Mouse (Mus musculus) embryonic facial prominence, embryonic 14.5 days (tissue): Measurements from ENCODE around the gene Spop. TPM values are rescaled to one million over a fixed set of nuclear protein-coding genes. Genes with fewer than 3 reads are reported as not detected.

Source experiments
- ATAC-seq: fragments of 200-750 bp; cut with Nextera tagmentation; 2 replicates; pipeline ENCODE4 v1.8.0; 2017; ENCODE audit warnings: low read depth, moderate number of reproducible peaks, moderate TSS enrichment
- DNase-seq: peaks from one replicate; pipeline ENCODE4 v3.0.0-alpha.2; 2015; ENCODE audit warnings: low spot score
- H3K27ac ChIP-seq: fragments of 300-500 bp; sonication (generic); replicated peaks from 2 replicates; pipeline ENCODE4 v1.5.1; 2014; ENCODE audit warnings: low read depth, mild to moderate bottlenecking, low read length, moderate library complexity
- H3K27me3 ChIP-seq: fragments of 300-500 bp; sonication (generic); replicated peaks from 2 replicates; pipeline ENCODE4 v1.6.1; 2014; ENCODE audit warnings: low read length; ENCODE audit not compliant: control insufficient read depth, insufficient read depth
- H3K36me3 ChIP-seq: fragments of 300-500 bp; sonication (generic); 2 replicates; pipeline ENCODE4 v1.6.1; 2014; ENCODE audit warnings: low read length, mixed read lengths; ENCODE audit not compliant: control insufficient read depth, insufficient read depth
- H3K4me1 ChIP-seq: fragments of 300-500 bp; sonication (generic); 2 replicates; pipeline ENCODE4 v1.6.1; 2014; ENCODE audit warnings: antibody characterized with exemption, low read length; ENCODE audit not compliant: control insufficient read depth, insufficient read depth
- H3K4me2 ChIP-seq: fragments of 300-500 bp; sonication (generic); 2 replicates; pipeline ENCODE4 v1.6.1; 2014; ENCODE audit warnings: low read depth, mild to moderate bottlenecking, low read length, moderate library complexity, mixed read lengths
- H3K4me3 ChIP-seq: fragments of 300-500 bp; sonication (generic); 2 replicates; pipeline ENCODE4 v1.5.1; 2014; ENCODE audit warnings: low read depth, mild to moderate bottlenecking, low read length
- H3K9ac ChIP-seq: fragments of 300-500 bp; sonication (generic); 2 replicates; pipeline ENCODE4 v1.6.1; 2014; ENCODE audit warnings: low read depth, mild to moderate bottlenecking, low read length, moderate library complexity, mixed read lengths
- H3K9me3 ChIP-seq: fragments of 300-500 bp; sonication (generic); 2 replicates; pipeline ENCODE4 v1.6.1; 2016; ENCODE audit warnings: low read length; ENCODE audit not compliant: control insufficient read depth
- WGBS: fragments of 180-500 bp; shearing (Covaris S2); extraction: QIAGEN DNeasy Blood & Tissue Kit; methylation state at CpG from one replicate; pipeline ENCODE4 v1.1.7; 2014; 5-methylcytosine and 5-hydroxymethylcytosine counted together
- polyA plus RNA-seq: library from polyadenylated mRNA; unstranded; fragments of >200 nt; fragmentation: Nextera tagmentation; extraction: Ambion mirVana; gene quantifications from 2 replicates; pipeline ENCODE4 v1.2.1, GENCODE M21; 2014

The Spop gene
- polyA plus RNA-seq, 1 experiment from 2014 or later: 98.3 TPM

GRCm38 (mm10) chr11:95392708-95393499 lies 21.0 kb upstream of the Spop start:
- Histone ChIP-seq H3K36me3 (peaks cover 39% of the 10 kb centered on the region), H3K27ac (peak overlapping the region; percentile 56), H3K4me3 (no peak overlapping the region), H3K9me3 (no peaks in the 10 kb centered on the region), H3K9ac (peak overlapping the region; percentile 1; the same call in 1 of the 2 replicates), H3K4me2 (no peak overlapping the region), H3K27me3 (no peaks in the 10 kb centered on the region), H3K4me1 (peaks cover 6% of the 10 kb centered on the region; the same call in 1 of the 2 replicates)
- no peak for DNase-seq
- 54% methylated on average over 11 of the region's 11 CpGs for WGBS
- ATAC-seq: no peak

- DNase-seq (peak; percentile 76), ATAC-seq (peak; percentile 56; the same call in 1 of the 2 replicates)
- H3K9me3 ChIP-seq: no peaks in the 10 kb centered on the region
- H3K9ac ChIP-seq: no peak overlapping the region
- H3K4me3 ChIP-seq: no peak overlapping the region
- no peak overlapping the region for H3K4me2 ChIP-seq
- peaks cover 10% of the 10 kb centered on the region; the same call in 1 of the 2 replicates for H3K4me1 ChIP-seq
- WGBS: 22% methylated on average over 5 of the region's 5 CpGs
- no peaks in the 10 kb centered on the region for H3K27me3 ChIP-seq
- H3K36me3 ChIP-seq: peaks cover 33% of the 10 kb centered on the region
- peak overlapping the region; percentile 56 for H3K27ac ChIP-seq
Measured at GRCm38 (mm10) chr11:95393500-95393816, 20.4 kb upstream of the Spop start.

- no peak overlapping the region for H3K27ac ChIP-seq
- no peaks in the 10 kb centered on the region for H3K27me3 ChIP-seq
- H3K4me1 ChIP-seq: peaks cover 10% of the 10 kb centered on the region; the same call in 1 of the 2 replicates
- 54% methylated on average over 5 of the region's 5 CpGs for WGBS
- ATAC-seq (no peak), DNase-seq (no peak)
- 0 out of 2 replicates have a peak overlapping the region, but pooled peaks have one; percentile 22 for H3K9ac ChIP-seq
- H3K36me3 ChIP-seq: peaks cover 27% of the 10 kb centered on the region
- no peak overlapping the region for H3K4me3 ChIP-seq
- H3K4me2 ChIP-seq: no peak overlapping the region
- no peaks in the 10 kb centered on the region for H3K9me3 ChIP-seq
Measured at GRCm38 (mm10) chr11:95394112-95394511, 19.8 kb upstream of the Spop start.

- no peaks in the 10 kb centered on the region for H3K27me3 ChIP-seq
- ATAC-seq: no peak
- DNase-seq: no peak
- peaks cover 2% of the 10 kb centered on the region; the same call in 1 of the 2 replicates for H3K36me3 ChIP-seq
- no peak overlapping the region for H3K4me2 ChIP-seq
- no peak overlapping the region for H3K27ac ChIP-seq
- WGBS: 47% methylated on average over 1 of the region's 1 CpGs
- no peaks in the 10 kb centered on the region for H3K9me3 ChIP-seq
- H3K9ac ChIP-seq: no peak overlapping the region
- H3K4me3 ChIP-seq: no peak overlapping the region
- peaks cover 10% of the 10 kb centered on the region; the same call in 1 of the 2 replicates for H3K4me1 ChIP-seq
Measured at GRCm38 (mm10) chr11:95396548-95396947, 17.3 kb upstream of the Spop start.

GRCm38 (mm10) chr11:95397843-95398835 lies 15.7 kb upstream of the Spop start:
- H3K36me3 ChIP-seq: no peaks in the 10 kb centered on the region
- whole genome bisulfite sequencing: 54% methylated on average over 14 of the region's 14 CpGs
- no peak overlapping the region for H3K9ac ChIP-seq

GRCm38 (mm10) chr11:95399520-95400020 lies 14.3 kb upstream of the Spop start:
- no peaks in the 10 kb centered on the region for H3K36me3 ChIP-seq
- ATAC-seq (no peak), DNase-seq (no peak)
- H3K9me3 ChIP-seq: no peaks in the 10 kb centered on the region
- peaks cover 4% of the 10 kb centered on the region; the same call in 1 of the 2 replicates for H3K4me1 ChIP-seq
- H3K9ac ChIP-seq: no peak overlapping the region
- no peaks in the 10 kb centered on the region for H3K27me3 ChIP-seq
- no peak overlapping the region for H3K4me2 ChIP-seq
- WGBS: 72% methylated on average over 13 of the region's 13 CpGs
- H3K27ac ChIP-seq: no peak overlapping the region
- H3K4me3 ChIP-seq: no peak overlapping the region

More at GRCm38 (mm10) chr11:95397843-95398835, 15.7 kb upstream of the Spop start:
- H3K27ac ChIP-seq: no peak overlapping the region
- H3K27me3 ChIP-seq: no peaks in the 10 kb centered on the region
- peaks cover 4% of the 10 kb centered on the region; the same call in 1 of the 2 replicates for H3K4me1 ChIP-seq
- H3K4me2 ChIP-seq: no peak overlapping the region
- no peaks in the 10 kb centered on the region for H3K9me3 ChIP-seq
- H3K4me3 ChIP-seq: no peak overlapping the region
- no peak for ATAC-seq
- peak; percentile 56 for DNase-seq

- no peaks in the 10 kb centered on the region for H3K9me3 ChIP-seq
- H3K4me3 ChIP-seq: no peak overlapping the region
- ATAC-seq: no peak
- no peak overlapping the region for H3K9ac ChIP-seq
- DNase-seq: no peak
- no peak overlapping the region for H3K4me2 ChIP-seq
- H3K27ac ChIP-seq: no peak overlapping the region
- WGBS: 91% methylated on average over 5 of the region's 5 CpGs
- no peaks in the 10 kb centered on the region for H3K36me3 ChIP-seq
- H3K4me1 ChIP-seq: peaks cover 4% of the 10 kb centered on the region; the same call in 1 of the 2 replicates
- H3K27me3 ChIP-seq: no peaks in the 10 kb centered on the region
Measured at GRCm38 (mm10) chr11:95401568-95401967, 12.3 kb upstream of the Spop start.

GRCm38 (mm10) chr11:95402196-95402595 lies 11.7 kb upstream of the Spop start:
- WGBS: 20% methylated on average over 5 of the region's 5 CpGs
- Histone ChIP-seq H3K27me3 (no peaks in the 10 kb centered on the region), H3K4me1 (peaks cover 4% of the 10 kb centered on the region; the same call in 1 of the 2 replicates), H3K9ac (no peak overlapping the region), H3K36me3 (no peaks in the 10 kb centered on the region), H3K9me3 (no peaks in the 10 kb centered on the region), H3K27ac (no peak overlapping the region), H3K4me3 (no peak overlapping the region), H3K4me2 (no peak overlapping the region)
- no peak for DNase-seq
- no peak for ATAC-seq
